Comparison of ENCODE assay signal across 28 mouse cellular contexts in the genomic region with DNA sequence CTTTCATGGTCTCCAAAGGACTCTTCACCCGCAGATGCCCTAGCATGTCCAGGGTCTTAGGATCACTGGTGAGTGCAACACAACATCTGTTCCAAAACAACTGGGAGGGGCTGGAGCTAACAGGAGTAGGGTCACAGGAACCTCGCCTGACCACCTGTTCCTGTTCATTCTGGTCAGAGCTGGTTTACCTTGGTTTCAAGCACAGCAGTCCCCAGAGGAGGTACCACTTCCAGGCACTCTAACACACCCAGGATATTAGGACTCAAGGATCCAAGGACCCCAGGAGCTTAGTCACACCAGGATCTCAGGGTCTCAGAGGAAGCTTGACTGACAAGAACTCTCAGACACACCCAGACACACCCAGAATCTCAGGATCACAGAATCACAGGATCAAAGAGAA.
"Had no signal": no experiment of that assay in that cellular context is flagged by ENCODE, and none has a peak within 500 bp of the region (broad histone marks: within the 10 kb centered on the region; RNA-seq: fewer than 3 reads in every experiment).

No protein-coding gene starts in this region.

- H3K4me3 ChIP-seq: heart, adult 2 months; heart, embryonic 10.5 days; heart, embryonic 13.5 days; hindbrain, embryonic 10.5 days; hindbrain, embryonic 13.5 days; hindbrain, embryonic 15.5 days; kidney, embryonic 15.5 days; limb, embryonic 13.5 days; limb, embryonic 15.5 days; liver, embryonic 12.5 days had no signal

- DNase-seq: gastrocnemius, postnatal 14 days; gastrocnemius, postnatal 36 days; heart, adult 11 months; heart, adult 2 months; heart, postnatal 10 days; heart, postnatal 4 days; kidney, adult 11 months; kidney, adult 2 months; kidney, adult 9 months; kidney, postnatal 14 days; kidney, postnatal 36 days; layer of hippocampus, adult 9-11 months; layer of hippocampus, postnatal 36 days; left cerebral cortex, postnatal 4 days; lung, adult 18-20 months had no signal

- H3K27me3 ChIP-seq: heart, embryonic 13.5 days; hindbrain, embryonic 13.5 days; hindbrain, embryonic 15.5 days; kidney, embryonic 15.5 days; limb, embryonic 13.5 days; limb, embryonic 15.5 days; liver, embryonic 12.5 days had no signal

- ATAC-seq: hindbrain, postnatal 0 days; intestine, embryonic 16.5 days; liver, embryonic 12.5 days had no signal

- H3K9me3 ChIP-seq: heart, embryonic 10.5 days; heart, embryonic 13.5 days; hindbrain, embryonic 10.5 days; hindbrain, embryonic 15.5 days; kidney, embryonic 15.5 days; limb, embryonic 13.5 days; limb, embryonic 15.5 days; liver, embryonic 12.5 days had no signal

- H3K36me3 ChIP-seq: heart, embryonic 10.5 days; heart, embryonic 13.5 days; hindbrain, embryonic 10.5 days; hindbrain, embryonic 13.5 days; hindbrain, embryonic 15.5 days; kidney, embryonic 15.5 days; limb, embryonic 13.5 days; limb, embryonic 15.5 days; liver, embryonic 12.5 days had no signal

- H3K4me1 ChIP-seq: heart, embryonic 10.5 days; heart, embryonic 13.5 days; hindbrain, embryonic 10.5 days; hindbrain, embryonic 13.5 days; hindbrain, embryonic 15.5 days; kidney, embryonic 15.5 days; limb, embryonic 13.5 days; limb, embryonic 15.5 days; liver, embryonic 12.5 days had no signal

- H3K4me2 ChIP-seq: heart, embryonic 13.5 days; hindbrain, embryonic 13.5 days; hindbrain, embryonic 15.5 days; kidney, embryonic 15.5 days; limb, embryonic 13.5 days; limb, embryonic 15.5 days; liver, embryonic 12.5 days had no signal

- H3K27ac ChIP-seq: heart, adult 2 months; heart, embryonic 10.5 days; heart, embryonic 13.5 days; hindbrain, embryonic 10.5 days; hindbrain, embryonic 13.5 days; hindbrain, embryonic 15.5 days; hindbrain, postnatal 0 days; kidney, embryonic 15.5 days; kidney, postnatal 0 days; limb, embryonic 13.5 days; limb, embryonic 15.5 days; liver, embryonic 12.5 days; liver, embryonic 14.5 days had no signal

- H3K9ac ChIP-seq: heart, embryonic 13.5 days; hindbrain, embryonic 13.5 days; hindbrain, embryonic 15.5 days; kidney, embryonic 15.5 days; limb, embryonic 13.5 days; limb, embryonic 15.5 days; liver, embryonic 12.5 days; liver, embryonic 14.5 days had no signal
